Mouse (Mus musculus) spleen, adult 2 months (tissue): ENCODE results near the gene Xrcc6.

Source experiments
- CTCF ChIP-seq: fragments of 200-500 bp; IDR thresholded peaks from 2 replicates; pipeline ENCODE4 v1.5.1; 2011; ENCODE audit warnings: mild to moderate bottlenecking, inconsistent platforms; ENCODE audit not compliant: insufficient read depth, insufficient read length, insufficient replicate concordance; ENCODE audit errors: extremely low read depth
- POLR2A ChIP-seq: fragments of 200-500 bp; IDR thresholded peaks from 2 replicates; pipeline ENCODE4 v1.6.1; 2011; ENCODE audit warnings: low read depth, low read length, inconsistent platforms

DNA sequence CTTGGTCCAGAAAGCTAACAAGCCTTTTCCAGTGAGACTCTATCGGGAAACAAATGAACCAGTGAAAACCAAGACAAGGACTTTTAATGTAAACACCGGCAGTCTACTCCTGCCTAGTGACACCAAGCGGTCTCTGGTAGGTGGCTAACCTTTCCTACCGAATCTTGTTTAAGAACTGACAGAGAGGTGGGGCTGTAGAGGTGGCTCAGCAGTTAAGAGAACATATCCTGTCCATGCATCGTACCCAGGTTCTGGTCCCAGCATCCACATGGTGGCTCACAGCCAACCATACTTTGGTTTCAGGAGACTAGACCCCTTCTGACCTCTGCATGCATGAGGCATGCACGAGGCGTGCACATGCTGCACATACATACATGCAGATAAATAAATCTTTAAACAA, 39.6 kb downstream of the Xrcc6 start:
- no peak for TF ChIP-seq POLR2A
- TF ChIP-seq CTCF: no peak
